Mouse (Mus musculus) stomach, embryonic 14.5 days (tissue): ENCODE measurements around the gene Bzw2. TPM values are rescaled to one million over a fixed set of nuclear protein-coding genes. Genes with fewer than 3 reads are reported as not detected.

ENCODE experiments used
- ATAC-seq: fragments of 200-750 bp; cut with Nextera tagmentation; 2 replicates; pipeline ENCODE4 v1.8.0; 2017; ENCODE audit warnings: low read depth, moderate TSS enrichment; ENCODE audit not compliant: insufficient number of reproducible peaks, insufficient read depth, low FRiP score
- H3K27ac ChIP-seq: fragments of 300-500 bp; sonication (generic); 2 replicates; pipeline ENCODE4 v1.5.1; 2014; ENCODE audit warnings: mild to moderate bottlenecking, low read length, moderate library complexity, mixed read lengths
- H3K27me3 ChIP-seq: fragments of 300-500 bp; sonication (generic); 2 replicates; pipeline ENCODE4 v1.6.1; 2014; ENCODE audit warnings: low read length, control low read depth, mixed read lengths; ENCODE audit not compliant: control insufficient read depth, insufficient read depth
- H3K36me3 ChIP-seq: fragments of 300-500 bp; sonication (generic); 2 replicates; pipeline ENCODE4 v1.6.1; 2014; ENCODE audit warnings: mild to moderate bottlenecking, control low read depth, low read length, moderate library complexity, mixed read lengths; ENCODE audit not compliant: control insufficient read depth, insufficient read depth
- H3K4me1 ChIP-seq: fragments of 300-500 bp; sonication (generic); 2 replicates; pipeline ENCODE4 v1.6.1; 2014; ENCODE audit warnings: low read length, control low read depth, mixed read lengths; ENCODE audit not compliant: control insufficient read depth, insufficient read depth
- H3K4me2 ChIP-seq: fragments of 300-500 bp; sonication (generic); replicated peaks from 2 replicates; pipeline ENCODE4 v1.6.1; 2014; ENCODE audit warnings: low read depth, low read length, control low read depth
- H3K4me3 ChIP-seq: fragments of 300-500 bp; sonication (generic); 2 replicates; pipeline ENCODE4 v1.5.1; 2014; ENCODE audit warnings: low read depth, low read length, control low read depth
- H3K9ac ChIP-seq: fragments of 300-500 bp; sonication (generic); replicated peaks from 2 replicates; pipeline ENCODE4 v1.6.1; 2014; ENCODE audit warnings: low read depth, mild to moderate bottlenecking, control low read depth, low read length, moderate library complexity, mixed read lengths
- H3K9me3 ChIP-seq: fragments of 300-500 bp; sonication (generic); 2 replicates; pipeline ENCODE4 v1.6.1; 2016; ENCODE audit warnings: low read depth, low read length, control low read depth; ENCODE audit not compliant: control insufficient read depth
- WGBS: fragments of 180-500 bp; shearing (Covaris S2); extraction: QIAGEN DNeasy Blood & Tissue Kit; methylation state at CpG from one replicate; pipeline ENCODE4 v1.1.7; 2014; 5-methylcytosine and 5-hydroxymethylcytosine counted together
- polyA plus RNA-seq: library from polyadenylated mRNA; unstranded; fragments of >200 nt; fragmentation: Nextera tagmentation; extraction: Ambion mirVana; gene quantifications from 2 replicates; pipeline ENCODE4 v1.2.1, GENCODE M21; 2014

The Bzw2 gene
- polyA plus RNA-seq, 1 experiment from 2014 or later, result 228 TPM

GRCm38 (mm10) chr12:36177227-36177626, 19.3 kb upstream of the Bzw2 start:
- 91% methylated on average over 5 of the region's 5 CpGs for WGBS
- Histone ChIP-seq H3K4me2 (no peak overlapping the region), H3K9ac (no peak overlapping the region), H3K4me1 (no peaks in the 10 kb centered on the region), H3K4me3 (no peak overlapping the region), H3K36me3 (peaks cover 42% of the 10 kb centered on the region), H3K27ac (no peak overlapping the region), H3K9me3 (no peaks in the 10 kb centered on the region), H3K27me3 (no peaks in the 10 kb centered on the region)
- ATAC-seq, result no peak

- no peak overlapping the region for H3K4me2 ChIP-seq
- no peak overlapping the region for H3K9ac ChIP-seq
- no peaks in the 10 kb centered on the region for H3K4me1 ChIP-seq
- H3K9me3 ChIP-seq, result no peaks in the 10 kb centered on the region
- ATAC-seq, result peak; percentile 61; the same call in 1 of the 2 replicates
- H3K36me3 ChIP-seq, result peaks cover 4% of the 10 kb centered on the region; the same call in 1 of the 2 replicates
- H3K27ac ChIP-seq, result no peak overlapping the region
- WGBS, result 25% methylated on average over 1 of the region's 1 CpGs
- no peak overlapping the region for H3K4me3 ChIP-seq
- H3K27me3 ChIP-seq, result no peaks in the 10 kb centered on the region
Measured at GRCm38 (mm10) chr12:36165299-36165698, 7.4 kb upstream of the Bzw2 start.

- Histone ChIP-seq H3K4me3 (no peak overlapping the region), H3K36me3 (peaks cover 4% of the 10 kb centered on the region; the same call in 1 of the 2 replicates), H3K9me3 (no peaks in the 10 kb centered on the region), H3K27me3 (no peaks in the 10 kb centered on the region), H3K27ac (no peak overlapping the region), H3K9ac (no peak overlapping the region), H3K4me2 (no peak overlapping the region), H3K4me1 (no peaks in the 10 kb centered on the region)
- WGBS, result 75% methylated on average over 7 of the region's 7 CpGs
- ATAC-seq, result no peak
Measured at GRCm38 (mm10) chr12:36164126-36164791, 6.4 kb upstream of the Bzw2 start.

- Histone ChIP-seq H3K4me1 (peaks cover 19% of the 10 kb centered on the region), H3K9ac (peak overlapping the region; percentile 77), H3K27ac (peak overlapping the region; percentile 88), H3K4me2 (peak overlapping the region; percentile 72), H3K27me3 (no peaks in the 10 kb centered on the region), H3K9me3 (no peaks in the 10 kb centered on the region), H3K36me3 (no peaks in the 10 kb centered on the region), H3K4me3 (peak overlapping the region; percentile 95)
- ATAC-seq, result peak; percentile 39
- 0% methylated on average over 14 of the region's 14 CpGs for WGBS
Measured at GRCm38 (mm10) chr12:36157304-36157637, 609 bp downstream of the Bzw2 start.

DNA sequence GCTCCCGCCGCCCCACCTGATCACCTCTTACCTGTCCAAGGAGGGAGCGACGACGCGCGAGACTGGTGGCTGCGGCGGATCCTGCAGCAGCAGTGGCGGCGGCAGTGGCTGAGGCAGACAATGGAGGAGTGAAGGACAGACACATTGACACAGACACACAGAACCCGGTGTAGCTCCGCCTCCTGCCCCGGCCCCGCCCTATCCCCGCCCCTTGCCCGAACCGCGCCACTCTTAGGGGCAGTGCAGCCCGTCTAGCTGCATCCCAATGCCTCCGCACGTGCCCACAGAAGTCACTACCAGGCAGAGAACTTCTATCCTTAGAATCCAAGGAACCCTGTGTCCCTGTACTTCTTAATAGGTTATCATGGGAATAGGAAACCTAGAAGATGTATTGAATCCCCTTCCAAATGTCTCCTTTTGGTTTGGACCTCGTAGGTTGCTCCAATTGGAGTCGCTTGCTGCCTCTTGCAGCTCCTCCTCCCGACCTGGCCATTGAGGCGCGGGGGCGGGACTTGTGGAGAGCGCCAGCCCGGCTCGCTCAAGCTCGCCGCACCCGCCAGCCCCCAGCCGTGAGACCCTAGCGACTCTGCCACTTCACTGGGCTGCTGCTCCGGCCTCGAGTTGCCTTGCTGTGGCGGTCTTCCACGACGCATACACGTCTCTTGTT, 1.1 kb downstream of the Bzw2 start, which contains the start of gene Ankmy2:
Gene Ankmy2, plus strand, starts transcription at position 478 of the 667 bp plus-strand sequence.
- no peaks in the 10 kb centered on the region for H3K27me3 ChIP-seq
- ATAC-seq, result peak; percentile 97
- H3K9ac ChIP-seq, result peak within 1 kb of the TSS; percentile 77
- WGBS, result under 1% methylated on average over 42 of the region's 42 CpGs
- peak within 1 kb of the TSS; percentile 95 for H3K4me3 ChIP-seq
- H3K4me1 ChIP-seq, result peaks cover 19% of the 10 kb centered on the region
- no peaks in the 10 kb centered on the region for H3K9me3 ChIP-seq
- H3K27ac ChIP-seq, result peak within 1 kb of the TSS; percentile 88
- H3K36me3 ChIP-seq, result no peaks in the 10 kb centered on the region
- H3K4me2 ChIP-seq, result peak within 1 kb of the TSS; percentile 72

DNA sequence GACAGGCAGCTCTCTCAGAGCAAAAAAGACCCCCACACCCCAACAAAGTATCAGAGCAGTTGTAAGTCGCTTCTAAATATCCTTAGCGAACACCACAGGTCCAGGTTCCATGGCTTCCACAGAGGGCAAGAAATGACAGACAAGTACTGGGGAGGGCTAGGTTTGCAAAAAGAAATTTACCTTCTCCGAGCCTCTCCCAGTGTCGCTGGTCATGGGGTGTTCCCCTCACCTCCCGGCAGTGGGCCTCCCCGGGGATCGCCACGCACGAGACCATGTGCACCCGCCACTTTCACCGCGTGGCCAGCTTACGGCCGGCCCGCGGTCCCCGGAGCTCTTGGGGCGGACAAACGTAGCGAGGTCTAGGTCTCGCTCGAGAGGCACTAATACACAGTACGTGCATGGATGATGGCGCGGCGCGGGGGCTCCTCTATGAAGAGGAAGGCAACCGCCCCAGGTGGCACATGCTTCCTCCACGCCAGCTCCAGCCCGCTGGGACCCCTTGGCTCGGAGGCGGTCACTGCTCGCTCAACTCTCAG, 1.7 kb downstream of the Bzw2 start:
- Histone ChIP-seq H3K9ac (peak overlapping the region; percentile 77), H3K9me3 (no peaks in the 10 kb centered on the region), H3K27ac (peak overlapping the region; percentile 88), H3K4me2 (peak overlapping the region; percentile 72), H3K4me3 (peak overlapping the region; percentile 95), H3K36me3 (no peaks in the 10 kb centered on the region), H3K27me3 (no peaks in the 10 kb centered on the region), H3K4me1 (peaks cover 19% of the 10 kb centered on the region)
- under 1% methylated on average over 33 of the region's 33 CpGs for WGBS
- no peak; the same call in 1 of the 2 replicates for ATAC-seq

- Histone ChIP-seq H3K36me3 (no peaks in the 10 kb centered on the region), H3K4me3 (peak overlapping the region; percentile 95), H3K27me3 (no peaks in the 10 kb centered on the region), H3K4me1 (peaks cover 19% of the 10 kb centered on the region), H3K4me2 (peak overlapping the region; percentile 72), H3K27ac (no peak overlapping the region), H3K9ac (peak overlapping the region; percentile 77; the same call in 1 of the 2 replicates), H3K9me3 (no peaks in the 10 kb centered on the region)
- ATAC-seq, result no peak
- 12% methylated on average over 8 of the region's 8 CpGs for WGBS
Measured at GRCm38 (mm10) chr12:36155141-36155641, 2.7 kb downstream of the Bzw2 start.

DNA sequence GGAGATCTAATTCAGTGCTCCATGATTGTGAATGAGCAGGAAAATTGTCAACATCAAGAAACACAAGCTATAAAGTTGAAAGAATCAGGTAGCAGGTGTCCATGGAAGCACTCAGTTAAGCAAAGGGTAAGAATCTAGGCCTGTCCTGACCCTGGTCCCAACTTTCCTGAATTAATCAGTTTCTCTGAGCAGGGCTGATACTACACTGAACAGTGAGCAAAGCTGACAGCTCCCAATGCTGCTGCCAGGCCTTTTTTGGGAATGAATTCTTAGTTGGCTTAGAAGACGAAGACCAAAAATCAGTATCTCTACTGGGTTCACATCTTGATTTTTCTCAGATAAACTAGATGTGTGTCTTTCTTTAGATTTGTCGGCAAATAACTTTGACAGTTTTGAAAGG, 7.1 kb downstream of the Bzw2 start:
- Histone ChIP-seq H3K36me3 (no peaks in the 10 kb centered on the region), H3K9me3 (no peaks in the 10 kb centered on the region), H3K9ac (no peak overlapping the region), H3K27ac (no peak overlapping the region), H3K27me3 (no peaks in the 10 kb centered on the region), H3K4me1 (peaks cover 13% of the 10 kb centered on the region; the same call in 1 of the 2 replicates), H3K4me2 (no peak overlapping the region), H3K4me3 (no peak overlapping the region)
- WGBS, result 87% methylated on average over 2 of the region's 2 CpGs
- no peak for ATAC-seq
